Mouse (Mus musculus): ENCODE measurements around the gene 9430015G10Rik.
A peak's percentile ranks its signal among the peaks of the same experiment; 100 is the strongest.

9430015G10Rik gene

DNA sequence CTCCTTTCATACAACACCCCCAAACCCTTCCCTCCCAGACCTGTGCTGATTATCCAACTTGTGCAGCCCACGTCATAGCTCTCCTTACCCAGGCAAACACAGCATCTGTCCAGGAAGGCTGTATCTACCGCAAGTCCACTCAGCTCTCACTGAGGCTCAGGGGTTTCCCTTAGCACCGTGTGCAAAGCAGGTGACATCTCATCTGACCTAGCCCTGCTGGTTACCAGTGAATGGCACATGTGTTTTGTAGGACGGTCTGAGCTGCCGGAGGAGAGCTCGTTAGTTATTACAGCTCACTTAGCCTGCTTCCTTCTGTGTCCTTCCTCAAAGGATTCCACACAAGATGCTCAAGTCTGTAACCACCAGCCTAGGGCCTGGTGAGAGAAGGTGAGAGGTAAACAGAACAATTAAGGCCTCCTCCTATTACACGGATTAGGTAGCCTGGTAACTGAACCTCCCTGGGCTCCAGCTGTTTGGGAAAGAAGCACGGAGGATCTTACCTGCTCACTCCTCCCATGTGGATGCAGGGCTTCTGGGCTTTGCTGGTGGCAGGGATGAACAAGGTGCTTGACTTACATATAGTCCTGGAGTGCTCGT is 11.9 kb upstream of the 9430015G10Rik start:
- no peak for DNase-seq (ENCODE audit: low spot score)

DNA sequence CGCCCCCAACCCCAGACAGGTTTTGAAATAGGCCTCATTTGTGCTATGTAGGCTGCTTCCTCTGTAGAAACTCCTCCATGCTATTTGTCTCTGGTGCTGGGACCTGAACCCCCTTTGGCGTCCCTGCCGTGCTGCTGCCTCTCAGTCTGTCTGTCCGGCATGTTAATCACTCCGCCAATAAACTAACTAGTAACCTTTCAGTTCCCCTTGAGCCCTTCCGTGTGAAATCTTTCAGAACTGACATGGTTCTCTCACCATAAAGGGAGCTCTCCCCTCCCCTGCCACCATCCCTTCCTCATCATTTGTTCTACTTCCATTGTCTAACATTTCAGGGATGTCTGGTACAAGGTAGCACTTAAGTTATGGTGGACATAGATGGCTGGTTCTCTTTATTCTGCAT is 10.4 kb upstream of the 9430015G10Rik start:
- no peak for DNase-seq (ENCODE audit: low spot score)

DNA sequence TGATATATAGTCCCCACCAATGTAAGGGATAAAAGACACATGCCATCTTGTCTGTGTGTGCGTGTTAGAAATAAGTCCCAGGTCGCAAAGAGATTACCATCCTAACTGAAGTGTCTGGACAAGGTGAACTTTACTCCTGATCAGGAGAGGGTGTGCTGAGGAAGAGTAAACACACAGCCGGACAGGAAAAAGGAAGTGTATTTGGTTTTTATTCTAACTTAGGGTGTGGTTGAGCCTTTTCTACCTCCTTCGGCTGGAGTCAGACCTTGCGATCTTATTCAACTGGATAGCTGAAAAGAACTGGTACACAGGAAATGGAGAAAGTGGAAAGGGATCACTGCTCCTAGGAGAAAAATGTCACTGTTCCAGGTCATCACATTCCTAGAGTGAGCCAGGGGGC is 9.3 kb upstream of the 9430015G10Rik start:
- peak; percentile 55 for DNase-seq (ENCODE audit: low spot score)

DNA sequence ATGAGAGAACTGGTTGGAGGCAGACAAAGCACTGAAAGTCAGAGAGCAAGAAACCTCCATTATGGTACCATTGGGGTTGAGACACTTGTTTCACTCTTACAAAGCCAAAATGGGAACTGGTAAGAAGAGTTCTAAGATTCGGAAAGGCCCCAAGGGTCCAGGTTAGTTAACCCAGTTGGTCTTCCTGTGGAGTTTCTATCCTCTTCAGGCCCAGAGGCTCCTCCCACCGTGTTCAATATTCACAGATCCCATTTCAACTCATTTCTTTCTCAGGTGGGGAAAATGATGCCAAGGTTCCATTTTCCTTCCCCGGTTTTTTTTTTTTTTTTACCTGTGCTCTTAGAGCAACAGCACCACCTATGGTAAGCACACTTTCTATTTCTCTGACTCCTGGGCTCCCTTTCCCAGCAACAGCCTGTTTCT is 8.3 kb upstream of the 9430015G10Rik start:
- DNase-seq (ENCODE audit: low spot score) = no peak

DNA sequence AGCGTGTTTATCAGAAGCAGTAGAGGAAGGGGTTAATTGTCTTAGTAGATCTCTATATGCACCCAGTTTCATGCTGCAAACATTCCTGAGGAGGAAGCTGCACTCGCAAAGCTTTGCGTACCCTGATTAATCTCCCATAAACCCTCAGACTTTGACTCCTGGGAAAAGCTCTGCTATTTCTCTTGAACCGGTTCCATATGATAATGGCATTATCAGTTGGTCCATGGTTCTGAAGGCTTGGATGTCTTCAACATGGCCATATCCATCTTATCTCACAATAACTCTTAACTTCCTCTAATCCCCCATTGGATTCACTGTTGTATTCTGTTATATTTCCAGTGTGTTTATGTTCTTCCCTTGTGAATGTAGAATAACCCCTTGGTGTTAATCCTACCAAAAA is 6.4 kb upstream of the 9430015G10Rik start:
- no peak for DNase-seq (ENCODE audit: low spot score)

DNA sequence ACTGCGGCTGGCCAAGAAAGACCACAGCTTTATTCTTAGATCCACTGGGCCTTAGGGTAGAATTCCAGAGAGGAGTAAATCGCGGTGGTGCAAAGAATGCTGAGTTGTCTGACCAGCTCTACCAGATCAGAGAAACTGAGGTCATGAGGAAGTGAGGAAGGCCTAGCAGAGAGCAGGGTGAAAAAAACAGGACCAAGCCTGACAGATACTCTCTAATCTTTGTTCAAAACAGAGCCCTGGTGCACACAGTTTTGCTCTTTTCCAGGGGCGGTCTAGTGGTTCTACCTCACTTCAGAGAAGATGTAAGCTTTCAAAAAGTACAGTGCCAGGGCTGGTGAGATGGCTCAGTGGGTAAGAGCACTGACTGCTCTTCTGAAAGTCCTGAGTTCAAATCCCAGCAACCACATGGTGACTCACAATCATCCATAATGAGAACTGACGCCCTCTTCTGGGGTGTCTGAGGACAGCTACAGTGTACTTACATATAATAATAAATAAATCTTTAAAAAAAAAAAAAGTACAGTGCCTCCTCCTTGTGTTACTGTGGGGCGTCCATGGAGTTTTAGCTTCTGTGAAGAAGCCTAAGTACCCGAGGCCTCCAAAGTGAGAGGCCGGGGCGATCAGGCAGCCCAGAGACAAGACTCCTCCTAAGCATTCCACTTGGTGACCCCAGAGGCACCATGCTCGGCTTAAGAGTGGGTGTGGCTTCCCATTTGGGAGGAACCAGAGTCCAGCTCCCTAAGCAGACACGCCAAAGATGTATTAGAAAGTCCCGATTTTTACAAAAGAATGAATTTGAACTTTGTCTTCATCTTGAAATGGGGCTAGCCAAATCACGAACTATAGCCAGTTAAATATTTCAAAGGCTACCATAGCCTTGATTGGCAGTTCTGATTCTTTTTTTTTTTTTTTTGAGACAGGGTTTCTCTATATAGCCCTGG is 906 bp upstream of the 9430015G10Rik start:
- peak; percentile 71 for DNase-seq (ENCODE audit: low spot score)

DNA sequence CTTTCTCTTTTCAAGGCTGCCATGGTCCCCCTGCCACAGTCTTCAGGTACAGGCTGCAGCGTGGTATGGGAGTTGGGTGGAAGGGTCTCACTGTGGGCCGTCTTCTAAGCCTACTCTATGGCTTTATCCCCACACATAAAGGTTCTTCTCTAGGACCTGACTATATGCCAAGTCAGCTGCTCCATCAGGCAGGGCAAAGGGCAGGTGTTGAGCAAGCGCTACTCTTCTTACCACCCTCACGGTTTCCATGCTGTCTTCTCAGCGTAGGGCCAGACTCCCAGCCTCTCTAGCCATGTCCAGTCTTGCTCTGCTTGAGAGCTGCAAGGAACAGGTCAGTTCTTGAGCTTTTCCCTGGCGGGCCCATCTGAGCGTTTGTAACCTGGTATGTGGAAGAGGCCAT is 14.3 kb downstream of the 9430015G10Rik start:
- peak; percentile 71 for DNase-seq (ENCODE audit: low spot score)

DNA sequence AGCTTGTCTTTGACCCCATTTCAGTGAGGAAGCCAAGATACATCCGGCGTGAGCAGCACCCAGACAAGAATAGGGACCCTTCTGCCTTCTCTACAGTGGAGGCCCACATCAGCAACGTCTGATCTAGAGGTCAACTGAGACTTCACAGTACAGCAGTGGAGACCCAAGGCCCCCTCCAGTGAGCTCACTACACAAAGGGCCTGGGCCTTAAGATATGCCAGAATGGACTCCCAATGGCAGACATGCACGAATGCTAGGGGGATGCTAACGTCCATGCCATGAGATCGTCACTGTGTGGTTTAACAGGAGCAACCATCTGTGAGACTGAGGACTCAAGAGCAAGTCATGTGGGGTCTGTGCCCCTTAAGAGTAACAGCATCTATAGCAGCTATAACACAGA is 15.6 kb downstream of the 9430015G10Rik start:
- no peak for DNase-seq (ENCODE audit: low spot score)

DNA sequence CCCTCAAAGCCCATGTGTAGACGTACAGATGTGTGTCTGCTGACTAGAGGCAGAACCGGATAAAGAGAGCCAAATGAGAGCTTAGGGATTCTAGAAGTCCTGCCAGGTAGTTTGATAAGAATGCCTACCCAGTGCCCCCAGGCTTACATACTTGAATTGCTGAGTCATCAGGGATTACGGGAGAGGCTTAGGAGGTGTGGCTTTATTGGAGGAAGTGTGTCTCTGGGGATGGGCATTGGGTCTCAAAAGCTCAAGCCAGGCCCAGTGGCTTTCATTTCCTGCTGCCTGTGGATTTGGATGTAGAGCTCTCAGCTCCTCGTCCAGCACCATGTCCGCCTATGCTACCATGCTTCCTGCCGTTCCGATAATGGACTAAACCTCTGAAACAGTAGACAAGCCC is 17.1 kb downstream of the 9430015G10Rik start:
- DNase-seq (ENCODE audit: low spot score) = no peak

DNA sequence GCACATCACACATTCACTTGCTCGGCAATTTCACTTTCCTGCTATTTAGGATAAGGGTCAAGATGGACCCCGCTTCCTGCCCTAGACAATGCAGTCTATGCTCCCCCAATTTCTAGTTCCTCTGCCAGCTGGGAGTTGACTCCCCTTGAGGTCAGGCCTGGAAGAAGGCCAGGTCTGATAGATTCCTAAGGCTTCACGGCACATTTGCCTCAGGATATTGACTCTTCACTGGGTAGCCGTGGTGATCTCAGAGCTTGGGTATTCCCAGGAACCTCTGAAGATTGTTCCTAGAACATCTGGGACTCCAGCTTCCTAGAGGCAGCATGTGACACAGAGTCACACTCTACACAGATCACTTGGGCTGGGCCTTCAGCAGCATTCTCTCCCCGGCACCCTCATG is 19.0 kb downstream of the 9430015G10Rik start:
- DNase-seq (ENCODE audit: low spot score) = no peak

DNA sequence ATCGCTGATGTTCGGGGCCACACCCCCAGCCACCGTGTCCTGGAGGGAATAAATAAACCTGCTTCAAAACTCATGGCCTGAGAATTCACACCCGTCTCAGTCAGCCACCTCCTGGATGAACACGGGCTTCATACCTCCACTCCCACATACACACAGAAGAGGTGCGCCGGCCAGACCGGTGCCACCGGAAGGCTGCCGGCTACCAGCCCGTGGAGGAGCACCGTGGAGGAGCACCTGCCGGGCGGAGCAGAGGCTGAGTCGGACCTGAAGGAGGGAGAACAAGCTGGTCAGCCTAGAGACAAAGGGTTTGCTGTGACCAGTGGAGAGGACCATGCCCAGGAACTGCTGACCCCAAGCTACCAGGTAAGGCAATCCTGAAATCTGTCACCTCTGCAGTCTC is 20.7 kb downstream of the 9430015G10Rik start, which contains the start of gene Rnf223:
TSS of gene Rnf223 (plus strand) at position 78 of the 400 bp plus-strand sequence.
- no peak for DNase-seq (ENCODE audit: low spot score)

DNA sequence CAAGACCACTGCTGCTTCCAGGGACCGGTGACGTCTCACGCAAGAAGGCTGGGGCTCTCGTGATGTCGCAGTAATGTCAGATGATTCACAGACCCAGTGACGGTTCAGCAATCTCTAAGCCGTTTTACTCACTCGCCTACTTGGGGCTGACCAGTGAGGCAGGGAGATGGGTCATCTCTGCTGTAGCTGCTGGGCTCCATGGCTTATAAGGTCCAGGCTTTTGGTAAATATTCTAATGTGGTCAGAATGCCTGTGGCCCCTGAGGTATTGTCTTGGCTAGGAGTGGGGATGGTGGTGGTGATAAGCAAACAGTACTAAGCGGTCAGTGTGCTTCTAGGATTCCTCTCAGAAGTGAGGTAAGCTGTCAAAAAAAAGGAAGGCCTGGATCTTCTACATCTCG is 21.2 kb downstream of the 9430015G10Rik start:
- DNase-seq (ENCODE audit: low spot score) = no peak

DNA sequence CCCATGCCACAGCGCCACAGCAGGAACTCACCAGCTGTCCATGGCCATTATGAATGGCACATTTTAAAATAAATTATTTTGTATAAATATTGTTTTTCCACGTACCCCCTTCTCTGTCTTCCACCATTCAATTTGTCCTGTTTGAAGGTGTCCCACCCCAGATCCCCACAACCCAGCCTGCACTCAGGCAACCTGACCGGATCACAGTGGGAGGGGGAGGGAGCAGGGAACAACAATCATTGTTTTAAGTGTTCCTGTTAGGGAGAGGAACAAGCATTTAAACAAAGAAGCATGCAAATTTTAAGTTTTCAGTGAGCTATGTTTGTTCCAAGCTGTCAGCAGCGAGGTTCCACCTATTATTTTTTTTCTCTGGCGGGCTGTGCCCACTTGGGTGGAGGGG is 23.6 kb downstream of the 9430015G10Rik start:
- no peak for DNase-seq (ENCODE audit: low spot score)

DNA sequence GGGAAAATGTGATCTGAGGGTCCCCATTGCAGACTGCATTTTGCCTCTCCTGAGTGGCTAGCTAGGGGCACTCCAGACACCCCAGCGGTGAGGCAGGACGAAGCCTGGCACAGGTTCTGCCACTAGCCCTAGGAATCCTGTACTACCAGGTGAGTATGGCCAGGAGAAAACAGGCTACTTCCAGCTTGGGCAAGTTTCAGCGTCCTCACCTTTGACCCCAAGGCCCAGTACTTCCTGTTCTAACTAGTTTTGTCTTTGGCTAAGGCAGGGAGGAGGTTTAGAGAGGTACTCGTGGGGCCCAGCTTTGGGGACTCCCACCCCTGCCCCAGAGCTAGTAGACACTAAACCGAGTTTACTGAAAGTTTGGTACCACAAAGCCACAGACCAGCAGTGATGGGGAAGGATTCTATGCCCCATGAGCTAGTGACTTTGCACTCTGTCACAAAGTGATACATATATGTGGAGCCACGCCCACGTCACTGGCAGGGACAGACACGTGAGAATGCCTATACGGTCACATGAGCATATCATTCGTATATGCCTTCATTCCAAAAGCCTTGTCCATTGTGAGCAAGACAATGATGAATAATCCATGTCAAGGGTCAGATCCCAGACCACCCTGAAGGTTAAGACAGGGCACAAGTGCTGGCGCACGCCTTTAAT is 24.3 kb downstream of the 9430015G10Rik start:
- DNase-seq (ENCODE audit: low spot score) = no peak

DNA sequence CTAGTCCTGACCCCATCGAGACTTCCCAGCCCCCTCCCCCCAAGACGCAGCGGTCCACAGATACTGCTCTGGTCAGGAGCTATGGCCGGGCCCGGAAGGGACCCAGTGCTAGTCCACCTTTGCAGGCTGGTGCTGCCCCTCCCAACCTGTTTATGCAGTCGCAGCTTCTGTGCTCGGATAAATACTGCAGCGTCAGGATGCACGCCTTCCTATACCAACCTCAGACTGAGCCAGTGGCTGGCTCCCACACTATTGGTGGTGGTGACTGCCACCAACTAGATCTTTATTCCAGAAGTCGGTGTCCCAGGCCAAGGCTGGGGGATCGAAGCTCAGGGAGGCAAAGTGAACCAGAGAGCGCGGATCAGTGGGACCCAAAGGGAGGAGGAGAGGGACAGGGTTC is 25.3 kb downstream of the 9430015G10Rik start:
- no peak for DNase-seq (ENCODE audit: low spot score)

DNA sequence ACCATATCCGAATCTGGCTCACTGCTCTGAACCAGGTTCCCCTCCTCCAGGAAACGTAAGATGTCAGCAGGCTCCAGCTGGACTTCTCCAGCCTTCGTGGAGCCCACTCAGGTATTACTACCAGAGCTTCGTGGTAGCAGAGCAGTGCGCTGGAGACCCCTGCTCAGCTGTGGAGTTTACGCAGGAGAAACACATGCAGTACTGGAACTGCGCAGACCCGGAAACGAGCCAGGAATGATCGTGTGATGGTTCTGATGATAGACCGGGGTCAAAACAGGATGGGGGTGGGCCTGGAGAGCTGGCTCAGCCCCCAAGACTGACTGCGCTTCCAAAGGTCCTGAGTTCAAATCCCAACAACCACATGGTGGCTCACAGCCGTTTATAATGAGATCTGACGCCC is 26.0 kb downstream of the 9430015G10Rik start:
- no peak for DNase-seq (ENCODE audit: low spot score)

DNA sequence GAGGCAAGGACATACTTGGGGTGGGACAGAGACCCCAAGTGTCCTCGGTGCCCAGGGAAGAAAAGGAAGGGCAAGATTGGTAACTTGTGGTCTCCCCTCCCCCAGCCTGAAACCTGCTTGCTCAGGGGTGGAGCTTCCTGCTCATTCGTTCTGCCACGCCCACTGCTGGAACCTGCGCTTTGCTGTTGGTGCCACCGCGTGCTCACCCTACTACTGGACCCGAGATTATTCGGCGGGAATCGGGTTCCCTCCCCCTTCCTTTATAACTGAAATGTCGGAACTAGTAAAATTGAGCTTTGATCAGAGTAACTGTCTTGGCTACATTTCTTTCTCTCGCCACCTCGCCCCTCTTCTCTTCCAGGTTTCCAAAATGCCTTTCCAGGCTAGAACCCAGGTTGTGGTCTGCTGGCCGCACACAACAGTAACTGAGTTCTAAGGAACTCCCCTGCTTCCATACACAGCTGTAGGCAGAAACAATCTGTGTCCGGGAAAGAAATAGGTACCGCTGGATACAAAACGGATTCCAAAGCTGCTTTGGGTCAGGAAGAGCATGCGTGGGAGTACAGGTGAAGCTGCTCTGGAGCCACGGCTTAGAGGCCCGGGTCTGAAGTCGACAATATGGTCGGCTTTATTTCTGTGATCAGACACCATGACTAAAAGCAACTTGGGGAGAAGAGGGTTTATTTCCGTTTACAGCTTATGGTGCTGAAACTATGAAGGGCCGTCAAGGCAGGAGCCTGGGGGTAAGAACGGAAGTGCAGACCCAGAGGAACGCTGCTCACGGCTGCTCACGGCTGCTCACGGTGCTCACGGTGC is 26.7 kb downstream of the 9430015G10Rik start:
- DNase-seq (ENCODE audit: low spot score) = peak; percentile 0

DNA sequence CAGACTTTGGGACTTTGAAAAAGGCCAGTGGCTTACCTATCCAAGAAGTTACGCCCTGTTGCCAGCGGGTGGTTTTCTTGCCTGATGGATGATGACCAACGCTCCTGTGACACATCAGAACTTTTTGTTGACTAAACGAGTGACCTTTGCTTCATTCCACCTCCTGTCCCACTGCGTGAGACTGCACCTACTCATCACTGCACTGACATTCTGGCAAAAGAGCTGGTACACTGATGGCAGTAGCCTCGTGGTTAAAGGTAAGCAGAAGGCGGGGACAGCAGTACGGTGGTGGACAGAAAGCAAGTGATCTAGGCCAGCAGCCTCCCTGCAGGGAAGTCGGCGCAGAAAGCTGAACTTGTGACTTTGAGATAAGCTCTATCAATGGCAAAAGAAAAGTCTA is 41.1 kb downstream of the 9430015G10Rik start:
- DNase-seq (ENCODE audit: low spot score) = peak; percentile 61

DNA sequence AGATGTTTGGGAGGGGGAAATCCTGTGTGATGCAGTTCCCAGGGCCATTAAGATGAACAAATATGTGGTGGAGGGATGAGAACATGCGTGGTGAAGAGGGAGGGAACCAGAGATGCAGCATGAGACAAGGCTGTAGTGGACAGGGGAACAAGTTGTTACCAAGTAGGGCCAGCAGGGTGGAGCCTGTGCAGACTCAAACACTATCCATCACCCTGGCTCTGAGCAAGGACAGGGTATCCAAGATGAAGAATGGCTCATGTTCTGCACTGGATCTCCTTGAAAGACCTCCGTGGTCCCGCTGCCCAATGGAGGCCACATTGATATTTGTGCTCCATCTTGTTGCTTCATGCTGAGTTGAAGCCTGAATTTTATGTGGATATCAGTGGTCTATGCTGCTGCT is 45.0 kb downstream of the 9430015G10Rik start:
- DNase-seq (ENCODE audit: low spot score) = no peak

DNA sequence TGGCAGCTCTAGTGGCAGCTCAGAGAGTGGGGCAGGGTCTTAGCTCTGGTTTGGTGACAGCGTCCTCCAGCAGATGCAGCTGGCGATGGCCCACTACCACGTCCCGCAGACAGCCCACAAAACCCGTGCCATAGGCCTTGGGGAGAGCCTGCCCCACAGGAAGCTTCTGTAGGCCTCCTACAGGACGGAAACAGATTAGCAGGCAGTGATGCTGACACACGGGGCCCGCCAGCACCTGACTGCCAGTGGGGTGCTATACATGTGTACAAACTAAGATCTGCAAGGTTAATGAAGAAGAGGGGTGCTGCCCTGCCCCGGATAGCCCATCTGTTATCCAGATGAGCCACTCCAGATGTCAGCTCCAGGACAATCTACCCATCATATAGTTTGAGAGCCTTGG is 56.7 kb downstream of the 9430015G10Rik start:
- DNase-seq (ENCODE audit: low spot score) = no peak

DNA sequence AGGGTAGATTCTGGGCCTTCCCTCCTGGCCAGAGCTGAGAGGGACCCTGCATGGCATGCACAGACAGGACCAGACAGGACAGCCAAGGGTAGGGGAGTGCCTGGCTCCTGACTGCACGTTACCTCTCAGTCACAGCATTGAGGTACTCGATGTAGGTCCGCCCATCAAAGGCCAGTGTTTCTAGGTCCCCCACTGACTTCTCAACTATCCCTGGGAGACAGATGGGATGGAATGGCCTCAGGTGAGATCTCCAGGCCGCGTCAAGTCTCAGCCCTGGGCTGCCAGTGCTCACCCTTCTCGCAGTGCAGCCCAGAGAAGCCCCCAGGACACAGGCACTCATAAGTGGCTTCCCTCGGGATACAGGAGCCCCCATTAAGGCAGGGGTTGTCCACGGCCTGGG is 58.8 kb downstream of the 9430015G10Rik start:
- no peak for DNase-seq (ENCODE audit: low spot score)

DNA sequence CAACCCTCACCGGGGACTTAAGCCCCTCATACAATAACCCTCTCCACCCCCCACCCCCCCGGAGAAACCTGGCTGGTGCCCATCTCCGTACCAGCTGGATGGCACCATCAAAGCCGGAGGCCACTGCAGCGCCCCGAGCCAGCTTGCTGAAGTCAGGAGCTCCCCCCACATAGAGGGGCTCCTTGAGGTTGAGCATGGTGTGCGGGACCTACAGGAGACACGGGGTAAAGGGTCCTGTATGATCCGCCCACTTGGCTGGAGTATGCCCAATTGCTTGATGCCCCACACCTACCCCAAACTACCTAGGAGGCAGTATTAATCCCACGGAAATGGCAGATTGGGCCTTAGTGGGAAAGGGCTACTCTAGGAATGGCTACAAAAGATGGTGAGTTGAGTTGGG is 59.3 kb downstream of the 9430015G10Rik start:
- DNase-seq (ENCODE audit: low spot score) = no peak

All from yolk sac, embryonic 10.5 days (tissue).